Mouse (Mus musculus) E14TG2a.4 (cell line): ENCODE measurements around the gene Pou2f3.

Source experiments
- H3K27me3 ChIP-seq: 2 replicates; pipeline ENCODE4 v1.6.1; 2014; ENCODE audit warnings: low read length, control low read depth; ENCODE audit not compliant: insufficient read depth
- H3K36me3 ChIP-seq: 2 replicates; pipeline ENCODE4 v1.6.1; 2014; ENCODE audit warnings: low read length, control low read depth; ENCODE audit not compliant: insufficient read depth
- H3K4me1 ChIP-seq: replicated peaks from 2 replicates; pipeline ENCODE4 v1.6.1; 2014; ENCODE audit warnings: low read depth, low read length, control low read depth
- H3K4me3 ChIP-seq: replicated peaks from 2 replicates; pipeline ENCODE4 v1.5.1; 2014; ENCODE audit warnings: mild to moderate bottlenecking, low read length
- H3K9me3 ChIP-seq: 2 replicates; pipeline ENCODE4 v1.6.1; 2014; ENCODE audit warnings: low read length, control low read depth
- CTCF ChIP-seq: conservative IDR thresholded peaks from 2 replicates; pipeline ENCODE4 v1.5.1; 2014; ENCODE audit warnings: low read length
- NANOG ChIP-seq: IDR thresholded peaks from 2 replicates; pipeline ENCODE4 v1.6.1; 2014; ENCODE audit warnings: borderline replicate concordance, low read length, mixed read lengths
- POU5F1 ChIP-seq: IDR thresholded peaks from 2 replicates; pipeline ENCODE4 v1.6.1; 2014; ENCODE audit warnings: low read length, borderline replicate concordance

Pou2f3 gene

GRCm38 (mm10) chr9:43116997-43117336, 93.2 kb downstream of the Pou2f3 start:
- Histone ChIP-seq H3K4me1 (peaks cover 24% of the 10 kb centered on the region), H3K27me3 (0 out of 2 replicates have a peak, but pooled peaks cover 2% of the 10 kb centered on the region), H3K4me3 (peak overlapping the region; percentile 94; the same call in 1 of the 2 replicates), H3K9me3 (no peaks in the 10 kb centered on the region), H3K36me3 (peaks cover 3% of the 10 kb centered on the region; the same call in 1 of the 2 replicates)
- no peak for TF ChIP-seq CTCF
- TF ChIP-seq POU5F1: no peak
- TF ChIP-seq NANOG: no peak

- Histone ChIP-seq H3K9me3 (no peaks in the 10 kb centered on the region), H3K36me3 (peaks cover 9% of the 10 kb centered on the region), H3K4me3 (peak within 1 kb of the TSS; percentile 94)
Observed at GRCm38 (mm10) chr9:43116134-43116996, 93.8 kb downstream of the Pou2f3 start, which contains the start of gene Tmem136. Gene Tmem136, minus strand, starts transcription at chr9:43116570.

GRCm38 (mm10) chr9:43115431-43116133, 94.6 kb downstream of the Pou2f3 start:
- Histone ChIP-seq H3K4me1 (peaks cover 29% of the 10 kb centered on the region), H3K9me3 (no peaks in the 10 kb centered on the region), H3K4me3 (peak overlapping the region; percentile 94), H3K36me3 (peaks cover 16% of the 10 kb centered on the region), H3K27me3 (0 out of 2 replicates have a peak, but pooled peaks cover 2% of the 10 kb centered on the region)
- TF ChIP-seq POU5F1 (no peak), NANOG (no peak), CTCF (no peak)

More at GRCm38 (mm10) chr9:43116134-43116996, 93.8 kb downstream of the Pou2f3 start, which contains the start of gene Tmem136:
- Histone ChIP-seq H3K27me3 (0 out of 2 replicates have a peak, but pooled peaks cover 2% of the 10 kb centered on the region), H3K4me1 (peaks cover 26% of the 10 kb centered on the region)
- no peak for TF ChIP-seq NANOG
- no peak for TF ChIP-seq CTCF
- no peak for TF ChIP-seq POU5F1

GRCm38 (mm10) chr9:43114833-43115232, 95.3 kb downstream of the Pou2f3 start:
- H3K9me3 ChIP-seq: no peaks in the 10 kb centered on the region
- H3K27me3 ChIP-seq: no peaks in the 10 kb centered on the region
- H3K36me3 ChIP-seq: peaks cover 22% of the 10 kb centered on the region
- H3K4me1 ChIP-seq: peaks cover 34% of the 10 kb centered on the region
- H3K4me3 ChIP-seq: no peak overlapping the region; the same call in 1 of the 2 replicates
- TF ChIP-seq POU5F1 (no peak), NANOG (no peak), CTCF (no peak)

GRCm38 (mm10) chr9:43110286-43110980, 99.7 kb downstream of the Pou2f3 start:
- Histone ChIP-seq H3K9me3 (no peaks in the 10 kb centered on the region), H3K36me3 (peaks cover 22% of the 10 kb centered on the region), H3K4me1 (peaks cover 58% of the 10 kb centered on the region), H3K27me3 (no peaks in the 10 kb centered on the region), H3K4me3 (no peak overlapping the region)
- TF ChIP-seq POU5F1 (no peak), CTCF (no peak), NANOG (no peak)

GRCm38 (mm10) chr9:43109125-43109524, 101.0 kb downstream of the Pou2f3 start:
- Histone ChIP-seq H3K4me1 (peaks cover 59% of the 10 kb centered on the region), H3K9me3 (no peaks in the 10 kb centered on the region), H3K27me3 (no peaks in the 10 kb centered on the region), H3K36me3 (peaks cover 22% of the 10 kb centered on the region), H3K4me3 (no peak overlapping the region)
- TF ChIP-seq NANOG (no peak), CTCF (no peak), POU5F1 (no peak)

GRCm38 (mm10) chr9:43108721-43109120, 101.4 kb downstream of the Pou2f3 start:
- no peaks in the 10 kb centered on the region for H3K9me3 ChIP-seq
- peaks cover 60% of the 10 kb centered on the region for H3K4me1 ChIP-seq

More at GRCm38 (mm10) chr9:43108721-43109120, 101.4 kb downstream of the Pou2f3 start:
- H3K4me3 ChIP-seq: no peak overlapping the region
- TF ChIP-seq POU5F1 (no peak), CTCF (no peak), NANOG (no peak)
- no peaks in the 10 kb centered on the region for H3K27me3 ChIP-seq
- peaks cover 22% of the 10 kb centered on the region for H3K36me3 ChIP-seq
